Mouse (Mus musculus) forebrain, embryonic 13.5 days (tissue): ENCODE measurements around the gene Primpol. TPM values are rescaled to one million over a fixed set of nuclear protein-coding genes. Genes with fewer than 3 reads are reported as not detected.
A peak's percentile ranks its signal among the peaks of the same experiment; 100 is the strongest.

ENCODE experiments used
- ATAC-seq: fragments of 200-750 bp; cut with Nextera tagmentation; 2 replicates; pipeline ENCODE4 v1.8.0; 2017
- H3K27ac ChIP-seq: fragments of 300-500 bp; sonication (generic); 2 replicates; pipeline ENCODE4 v1.5.1; 2015; ENCODE audit warnings: inconsistent platforms, mild to moderate bottlenecking, moderate library complexity
- H3K27me3 ChIP-seq: fragments of 300-500 bp; sonication (generic); 2 replicates; pipeline ENCODE4 v1.6.1; 2015; ENCODE audit warnings: mild to moderate bottlenecking, inconsistent platforms
- H3K36me3 ChIP-seq: fragments of 300-500 bp; sonication (generic); 2 replicates; pipeline ENCODE4 v1.6.1; 2015; ENCODE audit warnings: mild to moderate bottlenecking, inconsistent platforms; ENCODE audit not compliant: poor library complexity, severe bottlenecking
- H3K4me1 ChIP-seq: fragments of 300-500 bp; sonication (generic); 2 replicates; pipeline ENCODE4 v1.6.1; 2015; ENCODE audit warnings: inconsistent platforms
- H3K4me2 ChIP-seq: fragments of 300-500 bp; sonication (generic); 2 replicates; pipeline ENCODE4 v1.6.1; 2015; ENCODE audit warnings: inconsistent platforms, mild to moderate bottlenecking, moderate library complexity
- H3K4me3 ChIP-seq: fragments of 300-500 bp; sonication (generic); 2 replicates; pipeline ENCODE4 v1.5.1; 2015; ENCODE audit warnings: mild to moderate bottlenecking, inconsistent platforms
- H3K9ac ChIP-seq: fragments of 300-500 bp; sonication (generic); 2 replicates; pipeline ENCODE4 v1.6.1; 2015; ENCODE audit warnings: mild to moderate bottlenecking, inconsistent platforms
- H3K9me3 ChIP-seq: fragments of 300-500 bp; sonication (generic); replicated peaks from 2 replicates; pipeline ENCODE4 v1.6.1; 2016; ENCODE audit warnings: inconsistent platforms
- WGBS: fragments of 180-500 bp; shearing (Covaris S2); methylation state at CpG from one replicate; pipeline ENCODE4 v1.1.7; 2015; 5-methylcytosine and 5-hydroxymethylcytosine counted together
- polyA plus RNA-seq: library from polyadenylated mRNA; unstranded; fragments of >200 nt; fragmentation: Nextera tagmentation; extraction: Ambion mirVana; gene quantifications from 2 replicates; pipeline ENCODE4 v1.2.1, GENCODE M21; 2015

The Primpol gene
- polyA plus RNA-seq, 1 experiment from 2014 or later, result 8.3 TPM

GRCm38 (mm10) chr8:46550058-46550457 is 67.0 kb downstream of the Primpol start:
- Histone ChIP-seq H3K9ac (no peak overlapping the region), H3K4me3 (no peak overlapping the region), H3K27ac (no peak overlapping the region), H3K4me1 (peaks cover 19% of the 10 kb centered on the region), H3K4me2 (no peak overlapping the region), H3K9me3 (no peaks in the 10 kb centered on the region), H3K27me3 (no peaks in the 10 kb centered on the region), H3K36me3 (no peaks in the 10 kb centered on the region)
- WGBS, result 88% methylated on average over 8 of the region's 8 CpGs
- no peak for ATAC-seq

- WGBS, result 55% methylated on average over 4 of the region's 4 CpGs
- Histone ChIP-seq H3K9me3 (no peaks in the 10 kb centered on the region), H3K4me2 (no peak overlapping the region), H3K9ac (no peak overlapping the region), H3K36me3 (no peaks in the 10 kb centered on the region), H3K4me3 (no peak overlapping the region), H3K4me1 (peaks cover 5% of the 10 kb centered on the region), H3K27me3 (no peaks in the 10 kb centered on the region), H3K27ac (no peak overlapping the region)
- no peak for ATAC-seq
These were observed 69.8 kb downstream of the Primpol start for GRCm38 (mm10) chr8:46547245-46547644.

- H3K27me3 ChIP-seq, result no peaks in the 10 kb centered on the region
- H3K27ac ChIP-seq, result no peak overlapping the region
- H3K4me2 ChIP-seq, result no peak overlapping the region
- no peak for ATAC-seq
- peaks cover 4% of the 10 kb centered on the region for H3K4me1 ChIP-seq
- no peak overlapping the region for H3K9ac ChIP-seq
- H3K9me3 ChIP-seq, result no peaks in the 10 kb centered on the region
- WGBS, result 80% methylated on average over 11 of the region's 11 CpGs
- H3K4me3 ChIP-seq, result no peak overlapping the region
- no peaks in the 10 kb centered on the region for H3K36me3 ChIP-seq
These were observed 70.4 kb downstream of the Primpol start for GRCm38 (mm10) chr8:46546431-46547176.

GRCm38 (mm10) chr8:46545854-46546253 is 71.2 kb downstream of the Primpol start:
- Histone ChIP-seq H3K36me3 (no peaks in the 10 kb centered on the region), H3K4me1 (no peaks in the 10 kb centered on the region), H3K4me2 (no peak overlapping the region), H3K27ac (no peak overlapping the region), H3K9me3 (no peaks in the 10 kb centered on the region), H3K9ac (no peak overlapping the region), H3K4me3 (no peak overlapping the region), H3K27me3 (no peaks in the 10 kb centered on the region)
- no peak for ATAC-seq
- 83% methylated on average over 5 of the region's 5 CpGs for WGBS

GRCm38 (mm10) chr8:46543662-46544061 is 73.3 kb downstream of the Primpol start:
- Histone ChIP-seq H3K36me3 (no peaks in the 10 kb centered on the region), H3K9me3 (no peaks in the 10 kb centered on the region), H3K4me2 (no peak overlapping the region), H3K4me3 (no peak overlapping the region), H3K27me3 (no peaks in the 10 kb centered on the region), H3K27ac (no peak overlapping the region), H3K9ac (no peak overlapping the region), H3K4me1 (no peaks in the 10 kb centered on the region)
- no peak for ATAC-seq
- WGBS, result 83% methylated on average over 6 of the region's 6 CpGs

- H3K4me2 ChIP-seq, result no peak overlapping the region
- H3K27ac ChIP-seq, result no peak overlapping the region
- H3K9me3 ChIP-seq, result no peaks in the 10 kb centered on the region
- WGBS, result 85% methylated on average over 7 of the region's 7 CpGs
- no peak overlapping the region for H3K9ac ChIP-seq
- no peak for ATAC-seq
- H3K36me3 ChIP-seq, result no peaks in the 10 kb centered on the region
- no peak overlapping the region for H3K4me3 ChIP-seq
- H3K27me3 ChIP-seq, result no peaks in the 10 kb centered on the region
- no peaks in the 10 kb centered on the region for H3K4me1 ChIP-seq
These were observed 73.8 kb downstream of the Primpol start for GRCm38 (mm10) chr8:46543191-46543590.

GRCm38 (mm10) chr8:46539701-46540100 is 77.3 kb downstream of the Primpol start:
- no peaks in the 10 kb centered on the region for H3K27me3 ChIP-seq
- H3K4me1 ChIP-seq, result no peaks in the 10 kb centered on the region
- ATAC-seq, result peak; percentile 51; the same call in 1 of the 2 replicates
- no peak overlapping the region for H3K9ac ChIP-seq
- no peaks in the 10 kb centered on the region for H3K9me3 ChIP-seq
- 64% methylated on average over 5 of the region's 5 CpGs for WGBS
- H3K4me2 ChIP-seq, result no peak overlapping the region
- H3K27ac ChIP-seq, result no peak overlapping the region
- no peaks in the 10 kb centered on the region for H3K36me3 ChIP-seq
- H3K4me3 ChIP-seq, result no peak overlapping the region

GRCm38 (mm10) chr8:46533926-46534325 is 83.1 kb downstream of the Primpol start:
- Histone ChIP-seq H3K27ac (no peak overlapping the region), H3K4me1 (no peaks in the 10 kb centered on the region), H3K36me3 (no peaks in the 10 kb centered on the region; the same call in 1 of the 2 replicates), H3K9me3 (no peaks in the 10 kb centered on the region), H3K9ac (no peak overlapping the region), H3K27me3 (no peaks in the 10 kb centered on the region), H3K4me3 (no peak overlapping the region), H3K4me2 (no peak overlapping the region)
- WGBS, result 95% methylated on average over 7 of the region's 7 CpGs
- no peak for ATAC-seq

- no peak for ATAC-seq
- WGBS, result 58% methylated on average over 4 of the region's 4 CpGs
- Histone ChIP-seq H3K27me3 (no peaks in the 10 kb centered on the region), H3K4me3 (no peak overlapping the region), H3K36me3 (no peaks in the 10 kb centered on the region; the same call in 1 of the 2 replicates), H3K9ac (no peak overlapping the region), H3K9me3 (no peaks in the 10 kb centered on the region), H3K27ac (no peak overlapping the region), H3K4me2 (no peak overlapping the region), H3K4me1 (0 out of 2 replicates have a peak, but pooled peaks cover 2% of the 10 kb centered on the region)
These were observed 86.5 kb downstream of the Primpol start for GRCm38 (mm10) chr8:46530541-46530940.

GRCm38 (mm10) chr8:46529508-46529907 is 87.5 kb downstream of the Primpol start:
- ATAC-seq, result no peak
- Histone ChIP-seq H3K36me3 (no peaks in the 10 kb centered on the region; the same call in 1 of the 2 replicates), H3K4me3 (no peak overlapping the region), H3K27me3 (no peaks in the 10 kb centered on the region), H3K9me3 (no peaks in the 10 kb centered on the region), H3K4me2 (no peak overlapping the region), H3K27ac (no peak overlapping the region), H3K9ac (no peak overlapping the region), H3K4me1 (0 out of 2 replicates have a peak, but pooled peaks cover 2% of the 10 kb centered on the region)
- 83% methylated on average over 4 of the region's 4 CpGs for WGBS

GRCm38 (mm10) chr8:46526821-46527220 is 90.2 kb downstream of the Primpol start:
- Histone ChIP-seq H3K27ac (no peak overlapping the region), H3K4me1 (0 out of 2 replicates have a peak, but pooled peaks cover 2% of the 10 kb centered on the region), H3K9ac (no peak overlapping the region), H3K9me3 (no peaks in the 10 kb centered on the region), H3K27me3 (no peaks in the 10 kb centered on the region), H3K4me3 (no peak overlapping the region), H3K4me2 (no peak overlapping the region), H3K36me3 (no peaks in the 10 kb centered on the region)
- ATAC-seq, result peak; percentile 57
- 63% methylated on average over 10 of the region's 10 CpGs for WGBS

GRCm38 (mm10) chr8:46526098-46526497 is 90.9 kb downstream of the Primpol start:
- Histone ChIP-seq H3K9me3 (no peaks in the 10 kb centered on the region), H3K4me1 (0 out of 2 replicates have a peak, but pooled peaks cover 2% of the 10 kb centered on the region), H3K27ac (no peak overlapping the region), H3K4me3 (no peak overlapping the region), H3K27me3 (no peaks in the 10 kb centered on the region), H3K9ac (no peak overlapping the region), H3K4me2 (no peak overlapping the region), H3K36me3 (no peaks in the 10 kb centered on the region)
- WGBS, result 86% methylated on average over 8 of the region's 8 CpGs
- ATAC-seq, result no peak
